Mouse (Mus musculus): ENCODE results near the gene Lmntd1. TPM values are rescaled to one million over a fixed set of nuclear protein-coding genes. Genes with fewer than 3 reads are reported as not detected.

Gene Lmntd1
- polyA plus RNA-seq, 1 experiment from 2014 or later, result 3.0 TPM

DNA sequence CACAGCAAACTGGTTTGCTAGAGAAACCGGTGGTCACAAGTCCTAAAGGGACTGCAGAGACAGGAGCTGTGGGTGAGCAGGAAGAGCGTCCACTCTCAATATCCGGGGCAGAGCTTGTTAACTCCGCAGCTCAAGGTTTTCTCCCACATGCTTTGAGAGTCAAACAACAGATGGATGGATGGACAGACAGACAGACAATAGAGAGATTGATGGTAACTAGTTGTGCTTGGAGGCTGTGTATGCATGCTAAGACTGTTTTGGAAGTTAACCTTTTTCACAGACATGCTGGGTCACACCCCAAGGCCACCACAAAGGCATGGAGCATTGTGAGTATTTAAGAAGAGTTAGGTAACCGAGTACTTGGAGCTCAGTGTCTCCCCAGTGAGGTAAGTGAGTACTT lies 5.4 kb downstream of the Lmntd1 start:
- ATAC-seq (replicated peaks; ENCODE audit: low FRiP score, low read depth) (no peak), DNase-seq (ENCODE audit: low spot score) (no peak)
- Histone ChIP-seq H3K36me3 (ENCODE audit: insufficient read depth, low read length) (no peaks in the 10 kb centered on the region), H3K4me2 (ENCODE audit: low read length) (no peak overlapping the region), H3K27ac (no peak overlapping the region), H3K4me3 (replicated peaks; ENCODE audit: low read depth, low read length) (no peak overlapping the region), H3K9ac (ENCODE audit: low read depth, low read length) (no peak overlapping the region), H3K4me1 (replicated peaks; ENCODE audit: insufficient read depth, low read length) (0 out of 2 replicates have a peak, but pooled peaks cover 5% of the 10 kb centered on the region), H3K27me3 (ENCODE audit: insufficient read depth, low read length) (no peaks in the 10 kb centered on the region), H3K9me3 (replicated peaks; ENCODE audit: low read length) (no peaks in the 10 kb centered on the region)
- no peak for TF ChIP-seq CTCF (IDR thresholded peaks at IDR 0.05; ENCODE audit: low read depth)
- 89% methylated on average over 5 of the region's 5 CpGs for whole genome bisulfite sequencing

DNA sequence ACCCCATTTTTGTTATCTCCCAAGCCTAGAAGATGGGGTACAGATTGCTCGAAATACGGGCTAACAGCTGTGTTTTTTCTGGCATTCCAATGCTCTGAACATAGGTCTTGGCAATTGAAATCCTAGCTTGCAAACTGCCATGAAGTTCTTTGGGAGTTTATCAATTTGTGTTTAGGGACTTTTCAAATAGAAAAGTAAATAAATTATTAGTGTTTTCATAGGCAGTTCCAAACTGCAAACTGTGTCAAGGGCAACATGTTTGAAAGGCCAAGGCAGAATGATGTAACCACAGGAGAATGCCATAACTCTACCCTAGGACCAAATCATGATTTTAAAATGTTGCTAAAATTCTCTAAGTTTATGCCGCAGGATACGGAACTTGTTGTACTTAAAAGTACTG lies 6.4 kb downstream of the Lmntd1 start:
- no peak overlapping the region for H3K9ac ChIP-seq (ENCODE audit: low read depth, low read length)
- no peak for ATAC-seq (replicated peaks; ENCODE audit: low FRiP score, low read depth)
- no peak overlapping the region for H3K4me3 ChIP-seq (replicated peaks; ENCODE audit: low read depth, low read length)
- no peak overlapping the region for H3K27ac ChIP-seq
- 0 out of 2 replicates have a peak, but pooled peaks cover 5% of the 10 kb centered on the region for H3K4me1 ChIP-seq (replicated peaks; ENCODE audit: insufficient read depth, low read length)
- H3K36me3 ChIP-seq (ENCODE audit: insufficient read depth, low read length), result no peaks in the 10 kb centered on the region
- no peaks in the 10 kb centered on the region for H3K9me3 ChIP-seq (replicated peaks; ENCODE audit: low read length)
- WGBS, result 54% methylated on average over 4 of the region's 4 CpGs
- no peaks in the 10 kb centered on the region for H3K27me3 ChIP-seq (ENCODE audit: insufficient read depth, low read length)
- peak; percentile 81 for DNase-seq (ENCODE audit: low spot score)
- H3K4me2 ChIP-seq (ENCODE audit: low read length), result no peak overlapping the region
- no peak for TF ChIP-seq CTCF (IDR thresholded peaks at IDR 0.05; ENCODE audit: low read depth)

DNA sequence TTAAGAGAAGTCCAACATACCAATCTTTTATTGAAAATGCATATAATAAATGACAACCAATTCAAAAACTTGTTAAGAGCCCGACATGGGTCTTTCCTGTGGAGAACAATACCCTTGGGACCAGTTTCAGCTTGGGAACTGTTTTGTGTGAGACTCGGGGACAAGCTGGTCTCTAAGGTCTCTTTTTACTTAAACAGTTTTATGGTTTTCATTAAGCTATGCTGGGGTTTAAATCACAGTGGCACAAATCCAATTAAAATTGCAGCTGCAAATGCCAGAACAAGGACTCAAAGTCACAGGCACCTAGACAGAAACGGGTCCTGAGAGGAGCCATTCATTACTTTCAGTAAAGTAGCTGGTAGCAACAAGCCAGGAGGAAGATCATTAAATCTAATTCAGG lies 8.9 kb downstream of the Lmntd1 start:
- H3K4me3 ChIP-seq (replicated peaks; ENCODE audit: low read depth, low read length), result no peak overlapping the region
- no peak for TF ChIP-seq CTCF (IDR thresholded peaks at IDR 0.05; ENCODE audit: low read depth)
- WGBS, result 18% methylated on average over 3 of the region's 3 CpGs
- no peak overlapping the region for H3K4me2 ChIP-seq (ENCODE audit: low read length)
- 0 out of 2 replicates have a peak, but pooled peaks cover 5% of the 10 kb centered on the region for H3K4me1 ChIP-seq (replicated peaks; ENCODE audit: insufficient read depth, low read length)
- ATAC-seq (replicated peaks; ENCODE audit: low FRiP score, low read depth) (no peak), DNase-seq (ENCODE audit: low spot score) (peak; percentile 40)
- no peaks in the 10 kb centered on the region for H3K36me3 ChIP-seq (ENCODE audit: insufficient read depth, low read length)
- no peak overlapping the region for H3K27ac ChIP-seq
- no peak overlapping the region for H3K9ac ChIP-seq (ENCODE audit: low read depth, low read length)
- no peaks in the 10 kb centered on the region for H3K27me3 ChIP-seq (ENCODE audit: insufficient read depth, low read length)
- H3K9me3 ChIP-seq (replicated peaks; ENCODE audit: low read length), result no peaks in the 10 kb centered on the region

DNA sequence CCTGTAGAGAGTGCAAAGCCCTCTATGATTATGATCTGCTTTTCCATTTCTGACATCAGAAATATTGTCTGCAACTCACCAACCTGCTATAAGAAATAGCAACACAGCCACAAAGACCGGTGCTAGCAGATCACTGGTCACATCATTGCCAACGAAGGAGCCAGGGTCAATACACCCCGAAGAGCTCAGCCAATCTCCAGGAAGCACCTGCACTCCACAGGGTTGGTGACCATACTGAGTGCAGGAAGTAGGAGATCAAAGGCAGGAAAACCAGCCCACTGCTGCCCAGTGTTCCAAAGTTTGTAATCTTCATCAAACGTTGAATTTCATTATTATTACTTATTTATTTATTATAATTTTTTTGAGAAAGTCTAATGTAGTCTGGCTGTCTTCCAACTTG lies 9.5 kb downstream of the Lmntd1 start:
- Histone ChIP-seq H3K4me3 (replicated peaks; ENCODE audit: low read depth, low read length) (no peak overlapping the region), H3K36me3 (ENCODE audit: insufficient read depth, low read length) (no peaks in the 10 kb centered on the region), H3K9ac (ENCODE audit: low read depth, low read length) (no peak overlapping the region), H3K9me3 (replicated peaks; ENCODE audit: low read length) (no peaks in the 10 kb centered on the region), H3K27me3 (ENCODE audit: insufficient read depth, low read length) (no peaks in the 10 kb centered on the region), H3K4me1 (replicated peaks; ENCODE audit: insufficient read depth, low read length) (0 out of 2 replicates have a peak, but pooled peaks cover 5% of the 10 kb centered on the region), H3K4me2 (ENCODE audit: low read length) (no peak overlapping the region), H3K27ac (no peak overlapping the region)
- no peak for TF ChIP-seq CTCF (IDR thresholded peaks at IDR 0.05; ENCODE audit: low read depth)
- ATAC-seq (replicated peaks; ENCODE audit: low FRiP score, low read depth) (no peak), DNase-seq (ENCODE audit: low spot score) (no peak)
- 59% methylated on average over 4 of the region's 4 CpGs for WGBS

DNA sequence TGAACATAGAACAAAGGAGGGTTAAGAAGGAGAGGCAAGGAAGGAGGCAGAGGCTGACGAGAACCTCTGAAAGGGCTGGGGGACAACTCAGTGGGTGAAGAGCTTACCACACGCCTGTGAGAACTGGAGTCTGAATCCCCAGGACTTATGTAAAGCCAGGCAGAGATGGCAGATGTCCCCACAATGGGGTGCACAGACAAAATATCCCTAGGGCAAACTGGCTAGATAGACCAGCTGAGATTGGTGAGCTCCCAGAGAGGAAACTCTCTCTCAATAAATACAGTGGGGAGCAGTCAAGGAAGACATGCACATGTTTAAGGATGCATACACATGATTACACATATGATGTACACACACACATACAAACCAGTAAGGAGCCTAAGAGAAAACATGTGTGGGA lies 10.0 kb downstream of the Lmntd1 start:
- ATAC-seq (replicated peaks; ENCODE audit: low FRiP score, low read depth) (no peak), DNase-seq (ENCODE audit: low spot score) (no peak)
- Histone ChIP-seq H3K4me3 (replicated peaks; ENCODE audit: low read depth, low read length) (no peak overlapping the region), H3K4me1 (replicated peaks; ENCODE audit: insufficient read depth, low read length) (0 out of 2 replicates have a peak, but pooled peaks cover 5% of the 10 kb centered on the region), H3K9ac (ENCODE audit: low read depth, low read length) (no peak overlapping the region), H3K27me3 (ENCODE audit: insufficient read depth, low read length) (no peaks in the 10 kb centered on the region), H3K36me3 (ENCODE audit: insufficient read depth, low read length) (no peaks in the 10 kb centered on the region), H3K27ac (no peak overlapping the region), H3K9me3 (replicated peaks; ENCODE audit: low read length) (no peaks in the 10 kb centered on the region), H3K4me2 (ENCODE audit: low read length) (no peak overlapping the region)
- 74% methylated on average over 2 of the region's 2 CpGs for WGBS
- TF ChIP-seq CTCF (IDR thresholded peaks at IDR 0.05; ENCODE audit: low read depth), result no peak

DNA sequence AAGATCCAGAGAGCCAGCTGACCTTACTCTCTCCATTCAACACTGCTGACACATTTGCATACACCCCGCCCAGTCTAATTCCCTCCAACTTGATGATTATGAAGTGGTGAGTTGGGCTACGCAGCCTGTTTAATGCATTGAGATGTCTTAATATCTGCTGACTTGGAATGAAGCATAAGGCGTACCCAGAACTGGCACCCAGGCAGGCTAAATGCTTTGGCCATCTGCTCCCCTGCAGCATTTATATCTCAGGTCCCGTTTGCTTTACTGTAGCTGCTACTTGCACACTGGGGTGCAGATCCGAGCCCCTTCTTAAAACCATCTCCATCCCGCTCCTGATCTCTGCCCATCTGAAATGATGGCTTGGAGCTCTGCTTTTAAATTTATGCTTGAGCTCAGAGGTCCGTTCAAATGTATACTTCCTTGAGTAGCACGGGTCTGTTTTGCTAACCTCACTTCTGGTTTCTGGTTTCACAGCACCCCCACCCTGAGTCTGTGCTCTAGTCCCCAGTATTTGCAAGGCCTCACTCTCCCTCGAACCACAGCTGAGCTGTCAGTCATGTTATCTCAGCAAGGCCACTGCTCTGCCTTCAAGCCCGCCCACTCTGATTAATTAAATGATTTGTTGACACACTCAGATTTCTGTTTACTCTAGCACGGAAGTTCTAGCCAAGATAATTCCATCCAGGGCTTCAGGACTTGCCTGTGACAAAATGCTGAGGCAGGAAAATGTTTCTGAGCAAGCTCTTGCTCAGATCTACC lies 15.1 kb downstream of the Lmntd1 start:
- Histone ChIP-seq H3K4me3 (replicated peaks; ENCODE audit: low read depth, low read length) (no peak overlapping the region), H3K27me3 (ENCODE audit: insufficient read depth, low read length) (no peaks in the 10 kb centered on the region), H3K4me1 (replicated peaks; ENCODE audit: insufficient read depth, low read length) (0 out of 2 replicates have a peak, but pooled peaks cover 3% of the 10 kb centered on the region), H3K9me3 (replicated peaks; ENCODE audit: low read length) (no peaks in the 10 kb centered on the region), H3K4me2 (ENCODE audit: low read length) (no peak overlapping the region), H3K27ac (no peak overlapping the region), H3K9ac (ENCODE audit: low read depth, low read length) (no peak overlapping the region), H3K36me3 (ENCODE audit: insufficient read depth, low read length) (no peaks in the 10 kb centered on the region)
- DNase-seq (ENCODE audit: low spot score) (peak; percentile 79), ATAC-seq (replicated peaks; ENCODE audit: low FRiP score, low read depth) (no peak)
- no peak for TF ChIP-seq CTCF (IDR thresholded peaks at IDR 0.05; ENCODE audit: low read depth)
- 28% methylated on average over 11 of the region's 11 CpGs for WGBS
